Mouse (Mus musculus): ENCODE data around the gene Tgm1.

DNA sequence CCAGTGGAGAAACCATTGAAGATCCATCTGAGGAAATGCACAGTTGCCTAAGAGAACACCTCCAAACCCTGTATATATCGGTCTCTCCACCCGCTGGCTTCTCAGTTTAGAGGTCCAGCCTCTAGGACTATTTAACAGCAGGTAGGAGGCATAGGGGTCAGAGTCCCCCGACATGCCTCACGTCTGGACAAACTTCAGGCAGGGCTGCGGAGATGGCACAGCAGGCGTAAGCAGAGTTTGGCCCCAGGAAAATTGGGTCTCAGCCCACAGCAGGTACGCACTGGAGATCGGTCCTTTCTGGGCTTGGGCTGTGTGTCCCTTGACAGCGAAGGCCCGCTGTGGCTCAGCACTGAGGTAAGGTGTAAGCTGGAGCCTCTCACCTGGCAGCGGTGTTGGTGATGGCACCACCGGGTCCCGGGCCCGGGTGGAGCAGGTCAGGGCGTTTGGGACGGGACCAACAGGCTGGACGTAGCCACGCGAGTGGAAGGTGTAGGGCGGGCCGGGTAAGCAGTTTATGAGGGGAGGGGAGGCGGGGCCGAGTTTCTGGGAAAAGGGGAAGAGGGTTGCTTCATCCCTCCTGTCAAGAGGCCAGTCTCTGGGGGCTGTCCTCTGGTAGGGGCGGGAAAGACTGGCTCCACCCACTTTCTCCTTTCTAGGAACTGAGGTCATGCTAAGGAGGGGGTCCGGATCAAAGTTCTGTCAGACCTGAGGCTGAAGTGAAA, 558 bp downstream of the Tgm1 start:
- no peak for TF ChIP-seq CTCF (IDR thresholded peaks at IDR 0.05)
- peak; percentile 28 for TF ChIP-seq EP300 (IDR thresholded peaks at IDR 0.05)

All from lung, postnatal 0 days (tissue).